ENCODE assay signal across 25 mouse cellular contexts in the genomic region with DNA sequence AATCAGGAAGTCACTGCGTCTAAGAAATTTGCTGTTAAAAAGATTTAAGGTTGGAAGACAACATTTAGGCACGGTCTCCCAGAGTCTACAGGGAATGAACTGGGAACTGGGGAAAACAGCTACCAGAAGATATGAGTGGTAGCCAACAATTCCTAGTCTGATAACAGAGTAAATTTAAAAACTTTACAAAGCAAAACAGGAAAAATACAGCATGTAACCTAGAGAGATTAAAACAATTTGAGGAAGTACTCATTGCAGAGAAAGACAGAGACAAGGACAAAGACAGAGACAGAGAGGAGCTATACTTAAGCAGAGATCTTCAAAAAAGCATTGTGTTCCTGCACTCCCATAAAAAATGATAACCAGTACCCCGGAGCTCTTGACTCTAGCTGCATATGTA.
"Had no signal": no experiment of that assay in that cellular context is flagged by ENCODE, and none has a peak within 500 bp of the region (broad histone marks: within the 10 kb centered on the region; RNA-seq: fewer than 3 reads in every experiment).

No protein-coding gene starts in this region.

- H3K4me3 ChIP-seq: embryonic facial prominence, embryonic 10.5 days; embryonic facial prominence, embryonic 12.5 days; embryonic facial prominence, embryonic 13.5 days; embryonic facial prominence, embryonic 15.5 days; erythroblast, embryonic 14.5 days; forebrain, embryonic 10.5 days; forebrain, embryonic 12.5 days; forebrain, embryonic 13.5 days; forebrain, embryonic 15.5 days; gastrocnemius, adult 2 months; heart, embryonic 10.5 days had no signal

- H3K27ac ChIP-seq: embryonic facial prominence, embryonic 10.5 days; embryonic facial prominence, embryonic 12.5 days; embryonic facial prominence, embryonic 13.5 days; embryonic facial prominence, embryonic 15.5 days; forebrain, embryonic 10.5 days; forebrain, embryonic 12.5 days; forebrain, embryonic 13.5 days; forebrain, embryonic 15.5 days; gastrocnemius, adult 2 months; heart, embryonic 10.5 days had no signal

- H3K9ac ChIP-seq: embryonic facial prominence, embryonic 12.5 days; embryonic facial prominence, embryonic 13.5 days; embryonic facial prominence, embryonic 15.5 days; forebrain, embryonic 12.5 days; forebrain, embryonic 13.5 days; forebrain, embryonic 15.5 days; forebrain, postnatal 0 days had no signal

- H3K9me3 ChIP-seq: embryonic facial prominence, embryonic 10.5 days; embryonic facial prominence, embryonic 12.5 days; embryonic facial prominence, embryonic 13.5 days; embryonic facial prominence, embryonic 15.5 days; forebrain, embryonic 15.5 days; heart, embryonic 10.5 days had no signal

- DNase-seq: cerebellum, adult 8-10 months; cerebellum, adult 9-10 months; cerebellum, adult 9-11 months; cerebellum, postnatal 10 days; cerebellum, postnatal 14 days; cerebellum, postnatal 25 days; cerebellum, postnatal 36 days; embryo, embryonic 11 days; forebrain, postnatal 0 days; gastrocnemius, adult 2 months; gastrocnemius, postnatal 10 days; gastrocnemius, postnatal 14 days; gastrocnemius, postnatal 25 days; gastrocnemius, postnatal 36 days; heart, adult 18-20 months had no signal

- H3K36me3 ChIP-seq: embryonic facial prominence, embryonic 10.5 days; embryonic facial prominence, embryonic 12.5 days; embryonic facial prominence, embryonic 13.5 days; embryonic facial prominence, embryonic 15.5 days; forebrain, embryonic 10.5 days; forebrain, embryonic 12.5 days; forebrain, embryonic 15.5 days; heart, embryonic 10.5 days had no signal

- H3K27me3 ChIP-seq: embryonic facial prominence, embryonic 12.5 days; embryonic facial prominence, embryonic 13.5 days; embryonic facial prominence, embryonic 15.5 days; forebrain, embryonic 12.5 days; forebrain, embryonic 13.5 days; forebrain, embryonic 15.5 days had no signal

- H3K4me1 ChIP-seq: embryonic facial prominence, embryonic 10.5 days; embryonic facial prominence, embryonic 12.5 days; embryonic facial prominence, embryonic 13.5 days; embryonic facial prominence, embryonic 15.5 days; forebrain, embryonic 10.5 days; forebrain, embryonic 12.5 days; forebrain, embryonic 13.5 days; forebrain, embryonic 15.5 days; heart, embryonic 10.5 days had no signal
